Mouse (Mus musculus): ENCODE measurements around the gene Pla2g2d.

Pla2g2d gene

GRCm38 (mm10) chr4:138746866-138747265 is 28.7 kb upstream of the Pla2g2d start:
- Histone ChIP-seq H3K9me3 (ENCODE audit: low read length) (no peaks in the 10 kb centered on the region), H3K4me1 (replicated peaks; ENCODE audit: low read depth, low read length) (peaks cover 31% of the 10 kb centered on the region), H3K27me3 (ENCODE audit: insufficient read depth, low read length) (peaks cover 11% of the 10 kb centered on the region; the same call in 1 of the 2 replicates), H3K36me3 (ENCODE audit: insufficient read depth, low read length) (no peaks in the 10 kb centered on the region), H3K4me3 (replicated peaks; ENCODE audit: low read length) (no peak overlapping the region)
- no peak for TF ChIP-seq NANOG (IDR thresholded peaks at IDR 0.05; ENCODE audit: borderline replicate concordance, low read length)
- TF ChIP-seq POU5F1 (IDR thresholded peaks at IDR 0.05; ENCODE audit: borderline replicate concordance, low read length), result no peak
- TF ChIP-seq CTCF (conservative IDR thresholded peaks at IDR 0.05; ENCODE audit: low read length), result no peak

- no peak overlapping the region for H3K4me3 ChIP-seq (replicated peaks; ENCODE audit: low read length)
- H3K4me1 ChIP-seq (replicated peaks; ENCODE audit: low read depth, low read length), result peaks cover 26% of the 10 kb centered on the region
- TF ChIP-seq CTCF (conservative IDR thresholded peaks at IDR 0.05; ENCODE audit: low read length) (no peak), POU5F1 (IDR thresholded peaks at IDR 0.05; ENCODE audit: borderline replicate concordance, low read length) (no peak), NANOG (IDR thresholded peaks at IDR 0.05; ENCODE audit: borderline replicate concordance, low read length) (no peak)
- H3K27me3 ChIP-seq (ENCODE audit: insufficient read depth, low read length), result peaks cover 11% of the 10 kb centered on the region; the same call in 1 of the 2 replicates
- H3K9me3 ChIP-seq (ENCODE audit: low read length), result no peaks in the 10 kb centered on the region
- no peaks in the 10 kb centered on the region for H3K36me3 ChIP-seq (ENCODE audit: insufficient read depth, low read length)
Measured at GRCm38 (mm10) chr4:138747851-138748250, 27.7 kb upstream of the Pla2g2d start.

- no peak overlapping the region for H3K4me3 ChIP-seq (replicated peaks; ENCODE audit: low read length)
- H3K4me1 ChIP-seq (replicated peaks; ENCODE audit: low read depth, low read length), result peaks cover 30% of the 10 kb centered on the region
- no peak for TF ChIP-seq NANOG (IDR thresholded peaks at IDR 0.05; ENCODE audit: borderline replicate concordance, low read length)
- TF ChIP-seq CTCF (conservative IDR thresholded peaks at IDR 0.05; ENCODE audit: low read length), result peak; percentile 47
- H3K9me3 ChIP-seq (ENCODE audit: low read length), result no peaks in the 10 kb centered on the region
- H3K36me3 ChIP-seq (ENCODE audit: insufficient read depth, low read length), result no peaks in the 10 kb centered on the region
- H3K27me3 ChIP-seq (ENCODE audit: insufficient read depth, low read length), result peaks cover 8% of the 10 kb centered on the region; the same call in 1 of the 2 replicates
Measured at GRCm38 (mm10) chr4:138748369-138749072, 27.0 kb upstream of the Pla2g2d start.

GRCm38 (mm10) chr4:138752603-138753002 is 22.9 kb upstream of the Pla2g2d start:
- H3K9me3 ChIP-seq (ENCODE audit: low read length), result no peaks in the 10 kb centered on the region
- H3K27me3 ChIP-seq (ENCODE audit: insufficient read depth, low read length), result peaks cover 5% of the 10 kb centered on the region; the same call in 1 of the 2 replicates
- H3K4me3 ChIP-seq (replicated peaks; ENCODE audit: low read length), result no peak overlapping the region
- no peaks in the 10 kb centered on the region for H3K36me3 ChIP-seq (ENCODE audit: insufficient read depth, low read length)
- TF ChIP-seq NANOG (IDR thresholded peaks at IDR 0.05; ENCODE audit: borderline replicate concordance, low read length) (no peak), CTCF (conservative IDR thresholded peaks at IDR 0.05; ENCODE audit: low read length) (peak; percentile 78)
- H3K4me1 ChIP-seq (replicated peaks; ENCODE audit: low read depth, low read length), result peaks cover 41% of the 10 kb centered on the region

GRCm38 (mm10) chr4:138753608-138754007 is 21.9 kb upstream of the Pla2g2d start:
- H3K27me3 ChIP-seq (ENCODE audit: insufficient read depth, low read length), result peaks cover 5% of the 10 kb centered on the region; the same call in 1 of the 2 replicates
- H3K36me3 ChIP-seq (ENCODE audit: insufficient read depth, low read length), result no peaks in the 10 kb centered on the region
- no peak overlapping the region for H3K4me3 ChIP-seq (replicated peaks; ENCODE audit: low read length)
- peaks cover 36% of the 10 kb centered on the region for H3K4me1 ChIP-seq (replicated peaks; ENCODE audit: low read depth, low read length)
- no peak for TF ChIP-seq CTCF (conservative IDR thresholded peaks at IDR 0.05; ENCODE audit: low read length)
- no peak for TF ChIP-seq NANOG (IDR thresholded peaks at IDR 0.05; ENCODE audit: borderline replicate concordance, low read length)
- TF ChIP-seq POU5F1 (IDR thresholded peaks at IDR 0.05; ENCODE audit: borderline replicate concordance, low read length), result no peak
- no peaks in the 10 kb centered on the region for H3K9me3 ChIP-seq (ENCODE audit: low read length)

GRCm38 (mm10) chr4:138754432-138754831 is 21.1 kb upstream of the Pla2g2d start:
- no peaks in the 10 kb centered on the region for H3K9me3 ChIP-seq (ENCODE audit: low read length)
- TF ChIP-seq POU5F1 (IDR thresholded peaks at IDR 0.05; ENCODE audit: borderline replicate concordance, low read length), result no peak
- no peak for TF ChIP-seq NANOG (IDR thresholded peaks at IDR 0.05; ENCODE audit: borderline replicate concordance, low read length)
- no peak for TF ChIP-seq CTCF (conservative IDR thresholded peaks at IDR 0.05; ENCODE audit: low read length)
- H3K4me3 ChIP-seq (replicated peaks; ENCODE audit: low read length), result no peak overlapping the region
- H3K27me3 ChIP-seq (ENCODE audit: insufficient read depth, low read length), result peaks cover 11% of the 10 kb centered on the region; the same call in 1 of the 2 replicates
- peaks cover 29% of the 10 kb centered on the region for H3K4me1 ChIP-seq (replicated peaks; ENCODE audit: low read depth, low read length)
- no peaks in the 10 kb centered on the region for H3K36me3 ChIP-seq (ENCODE audit: insufficient read depth, low read length)

- no peak for TF ChIP-seq POU5F1 (IDR thresholded peaks at IDR 0.05; ENCODE audit: borderline replicate concordance, low read length)
- TF ChIP-seq CTCF (conservative IDR thresholded peaks at IDR 0.05; ENCODE audit: low read length), result no peak
- TF ChIP-seq NANOG (IDR thresholded peaks at IDR 0.05; ENCODE audit: borderline replicate concordance, low read length), result no peak
Measured at GRCm38 (mm10) chr4:138755439-138755838, 20.1 kb upstream of the Pla2g2d start.

GRCm38 (mm10) chr4:138755983-138756382 is 19.6 kb upstream of the Pla2g2d start:
- no peak for TF ChIP-seq CTCF (conservative IDR thresholded peaks at IDR 0.05; ENCODE audit: low read length)
- TF ChIP-seq NANOG (IDR thresholded peaks at IDR 0.05; ENCODE audit: borderline replicate concordance, low read length), result no peak
- TF ChIP-seq POU5F1 (IDR thresholded peaks at IDR 0.05; ENCODE audit: borderline replicate concordance, low read length), result no peak
- Histone ChIP-seq H3K4me3 (replicated peaks; ENCODE audit: low read length) (no peak overlapping the region), H3K27me3 (ENCODE audit: insufficient read depth, low read length) (peaks cover 11% of the 10 kb centered on the region; the same call in 1 of the 2 replicates), H3K4me1 (replicated peaks; ENCODE audit: low read depth, low read length) (peaks cover 20% of the 10 kb centered on the region), H3K9me3 (ENCODE audit: low read length) (no peaks in the 10 kb centered on the region), H3K36me3 (ENCODE audit: insufficient read depth, low read length) (no peaks in the 10 kb centered on the region)

More at GRCm38 (mm10) chr4:138755439-138755838, 20.1 kb upstream of the Pla2g2d start:
- H3K4me1 ChIP-seq (replicated peaks; ENCODE audit: low read depth, low read length), result peaks cover 20% of the 10 kb centered on the region
- no peak overlapping the region for H3K4me3 ChIP-seq (replicated peaks; ENCODE audit: low read length)
- H3K36me3 ChIP-seq (ENCODE audit: insufficient read depth, low read length), result no peaks in the 10 kb centered on the region
- H3K9me3 ChIP-seq (ENCODE audit: low read length), result no peaks in the 10 kb centered on the region
- H3K27me3 ChIP-seq (ENCODE audit: insufficient read depth, low read length), result peaks cover 11% of the 10 kb centered on the region; the same call in 1 of the 2 replicates

Measured in E14TG2a.4 (cell line).